Mouse (Mus musculus) bone marrow, adult 2 months (tissue): ENCODE measurements around the gene Slc10a4.

Experiments
- CTCF ChIP-seq: fragments of 200-500 bp; IDR thresholded peaks from 2 replicates; pipeline ENCODE4 v1.5.1; 2011; ENCODE audit warnings: low read length, control low read depth; ENCODE audit not compliant: control insufficient read depth, insufficient read depth
- POLR2A ChIP-seq: fragments of 200-500 bp; IDR thresholded peaks from 2 replicates; pipeline ENCODE4 v1.6.1; 2011; ENCODE audit warnings: low read depth, mild to moderate bottlenecking, control low read depth, low read length, borderline replicate concordance; ENCODE audit not compliant: control insufficient read depth

- no peak for TF ChIP-seq POLR2A
- TF ChIP-seq CTCF = no peak
Measured at GRCm38 (mm10) chr5:73053933-73054332, 47.2 kb downstream of the Slc10a4 start.
